7 mouse cellular contexts compared by ENCODE assay signal in genomic region chr7:17058816-17059462, GRCm38 (mm10). TPM values are rescaled to one million over a fixed set of nuclear protein-coding genes. Genes with fewer than 3 reads are reported as not detected.
DNase-seq lines count a peak whose midpoint lies in the region; ATAC-seq and TF ChIP-seq lines count a peak whose summit lies in the region.

No protein-coding gene starts in this region.

- TF ChIP-seq CTCF in liver, adult 2 months (IDR thresholded peaks at IDR 0.05; ENCODE audit: low read depth, low read length): no peak

- no peak for TF ChIP-seq POLR2A in liver, adult 2 months (IDR thresholded peaks at IDR 0.05; ENCODE audit: extremely low read depth, insufficient read depth, low read length)

- no peaks in the 10 kb centered on the region for H3K9me3 ChIP-seq in forebrain, embryonic 11.5 days (ENCODE audit: control insufficient read depth, low read length)
- no peaks in the 10 kb centered on the region for H3K9me3 ChIP-seq in hindbrain, embryonic 16.5 days (ENCODE audit: control insufficient read depth, low read length)

- 64% methylated on average over 8 of the region's 8 CpGs for WGBS in forebrain, embryonic 11.5 days
- 44% methylated on average over 8 of the region's 8 CpGs for WGBS in hindbrain, embryonic 16.5 days
- 29% methylated on average over 8 of the region's 8 CpGs for WGBS in liver, adult 2 months

- H3K4me3 ChIP-seq in forebrain, embryonic 11.5 days (ENCODE audit: low read depth, low read length): no peak overlapping the region
- H3K4me3 ChIP-seq in hindbrain, embryonic 16.5 days (ENCODE audit: low read length): no peak overlapping the region
- no peak overlapping the region for H3K4me3 ChIP-seq in liver, adult 2 months (ENCODE audit: insufficient read depth, low read depth, low read length)

- no peaks in the 10 kb centered on the region for H3K36me3 ChIP-seq in forebrain, embryonic 11.5 days (ENCODE audit: control insufficient read depth, insufficient read depth, low read length)
- no peaks in the 10 kb centered on the region for H3K36me3 ChIP-seq in hindbrain, embryonic 16.5 days (ENCODE audit: control insufficient read depth, insufficient read depth, low read length)
- H3K36me3 ChIP-seq in liver, adult 2 months (ENCODE audit: control insufficient read depth, insufficient read depth, low read length): no peaks in the 10 kb centered on the region

- 0 out of 2 replicates have a peak, but pooled peaks cover 2% of the 10 kb centered on the region for H3K27me3 ChIP-seq in forebrain, embryonic 11.5 days (ENCODE audit: control insufficient read depth, insufficient read depth, low read length)
- peaks cover 3% of the 10 kb centered on the region; the same call in 1 of the 2 replicates for H3K27me3 ChIP-seq in hindbrain, embryonic 16.5 days (replicated peaks; ENCODE audit: control insufficient read depth, insufficient read depth, low read length)
- peaks cover 9% of the 10 kb centered on the region; the same call in 1 of the 2 replicates for H3K27me3 ChIP-seq in liver, adult 2 months (ENCODE audit: control insufficient read depth, insufficient read depth, low read length)

- H3K9ac ChIP-seq in forebrain, embryonic 11.5 days (ENCODE audit: low read length): no peak overlapping the region
- H3K9ac ChIP-seq in hindbrain, embryonic 16.5 days (ENCODE audit: low read depth, low read length): peak overlapping the region; percentile 45; the same call in 1 of the 2 replicates
- H3K9ac ChIP-seq in liver, adult 2 months (ENCODE audit: low read depth, low read length): 0 out of 2 replicates have a peak overlapping the region, but pooled peaks have one; percentile 25

- no peak for ATAC-seq in forebrain, embryonic 11.5 days (replicated peaks; ENCODE audit: low FRiP score)
- no peak for ATAC-seq in hindbrain, embryonic 16.5 days
- ATAC-seq in megakaryocyte progenitor cell, adult 5-6 weeks (replicated peaks; ENCODE audit: poor library complexity): no peak

- DNase-seq in urinary bladder, adult 2 months (ENCODE audit: low spot score): peak; percentile 16
- no peak for DNase-seq in urinary bladder, postnatal 4 days (ENCODE audit: low spot score in 2 of 2)
- DNase-seq in forebrain, embryonic 11.5 days (ENCODE audit: low spot score): no peak
- no peak for DNase-seq in liver, adult 2 months (ENCODE audit: extremely low read depth, low read depth, low spot score)
- DNase-seq in naive thymus-derived CD4-positive, alpha-beta T cell, adult 2 months (ENCODE audit: low read depth): peak; percentile 35

- no peak overlapping the region for H3K4me2 ChIP-seq in forebrain, embryonic 11.5 days (ENCODE audit: low read depth, low read length, severe bottlenecking)
- no peak overlapping the region; the same call in none of the 2 replicates for H3K4me2 ChIP-seq in hindbrain, embryonic 16.5 days (ENCODE audit: low read length)

- peaks cover 27% of the 10 kb centered on the region; the same call in 1 of the 2 replicates for H3K4me1 ChIP-seq in forebrain, embryonic 11.5 days (replicated peaks; ENCODE audit: control insufficient read depth, insufficient read depth, low read length)
- peaks cover 22% of the 10 kb centered on the region for H3K4me1 ChIP-seq in hindbrain, embryonic 16.5 days (ENCODE audit: control insufficient read depth, insufficient read depth, low read depth, low read length)
- H3K4me1 ChIP-seq in liver, adult 2 months (ENCODE audit: control insufficient read depth, insufficient read depth, low read length): peaks cover 5% of the 10 kb centered on the region; the same call in 1 of the 2 replicates

- peak overlapping the region; percentile 19 for H3K27ac ChIP-seq in forebrain, embryonic 11.5 days (ENCODE audit: low read depth, low read length)
- peak overlapping the region; percentile 85 for H3K27ac ChIP-seq in hindbrain, embryonic 16.5 days (ENCODE audit: low read depth, low read length)
- peak overlapping the region; percentile 80 for H3K27ac ChIP-seq in liver, adult 2 months (replicated peaks; ENCODE audit: insufficient read depth, low read depth, low read length)

- H3K79me2 ChIP-seq in liver, adult 2 months (ENCODE audit: control insufficient read depth, insufficient read depth, low read length): no peaks in the 10 kb centered on the region

RNA-seq across cellular contexts. Expression of gene Hif3a, which starts 3.3 kb away (rescaled TPM):
- 1.5 and 4.1 TPM in 2 replicates for polyA plus RNA-seq in urinary bladder, adult 2 months (2012; rRNA removed)
- 8.6 and 10.4 TPM in 2 replicates for polyA plus RNA-seq in forebrain, embryonic 11.5 days (2014; fragmentation: Nextera tagmentation; extraction: Ambion mirVana)
- 6.9 and 8.9 TPM in 2 replicates for polyA plus RNA-seq in hindbrain, embryonic 16.5 days (2015; fragmentation: Nextera tagmentation; extraction: Ambion mirVana)
- 0.07 and 0.09 TPM in 2 replicates for total RNA-seq in liver, adult 2 months (2014; rRNA removed)
- polyA plus RNA-seq in liver, adult 2 months (2012; rRNA removed): 0.01 and 0.05 TPM in 2 replicates
- total RNA-seq in megakaryocyte progenitor cell, adult 5-6 weeks (2015): 1.6 and 2.1 TPM in 2 replicates
- total RNA-seq in megakaryocyte progenitor cell, adult 5-6 weeks (2017): 0.21 and 0.78 TPM in 2 replicates

RNA-seq across cellular contexts. Expression of gene Psg16, which starts 14.9 kb away (rescaled TPM):
- 0.08 and 0.18 TPM in 2 replicates for polyA plus RNA-seq in urinary bladder, adult 2 months (2012; rRNA removed)
- 0.39 TPM in 1 of 2 replicates, not detected in the other for polyA plus RNA-seq in forebrain, embryonic 11.5 days (2014; fragmentation: Nextera tagmentation; extraction: Ambion mirVana)
- 5.0 and 5.6 TPM in 2 replicates for polyA plus RNA-seq in hindbrain, embryonic 16.5 days (2015; fragmentation: Nextera tagmentation; extraction: Ambion mirVana)
- total RNA-seq in liver, adult 2 months (2014; rRNA removed): not detected in 2 replicates
- not detected in 2 replicates for polyA plus RNA-seq in liver, adult 2 months (2012; rRNA removed)
- total RNA-seq in megakaryocyte progenitor cell, adult 5-6 weeks (2015): 0.02 TPM in 1 of 2 replicates, not detected in the other
- 0.25 TPM in 1 of 2 replicates, not detected in the other for total RNA-seq in megakaryocyte progenitor cell, adult 5-6 weeks (2017)

RNA-seq across cellular contexts. Expression of gene Ppp5c, which starts 31.2 kb away (rescaled TPM):
- 104 and 116 TPM in 2 replicates for polyA plus RNA-seq in urinary bladder, adult 2 months (2012; rRNA removed)
- 123 and 132 TPM in 2 replicates for polyA plus RNA-seq in forebrain, embryonic 11.5 days (2014; fragmentation: Nextera tagmentation; extraction: Ambion mirVana)
- 132 and 138 TPM in 2 replicates for polyA plus RNA-seq in hindbrain, embryonic 16.5 days (2015; fragmentation: Nextera tagmentation; extraction: Ambion mirVana)
- total RNA-seq in liver, adult 2 months (2014; rRNA removed): 24.2 and 39.9 TPM in 2 replicates
- 93.2 and 112 TPM in 2 replicates for polyA plus RNA-seq in liver, adult 2 months (2012; rRNA removed)
- total RNA-seq in megakaryocyte progenitor cell, adult 5-6 weeks (2015): 74.8 and 80.5 TPM in 2 replicates
- total RNA-seq in megakaryocyte progenitor cell, adult 5-6 weeks (2017): 68.3 and 78.9 TPM in 2 replicates

Comparison
In these comparisons a context has a peak if more than half of its experiments do, and no peak if none do; other contexts are left out.
1. DNase-seq: peak in urinary bladder, adult 2 months (single experiment) and naive thymus-derived CD4-positive, alpha-beta T cell, adult 2 months (single experiment); none in urinary bladder, postnatal 4 days (0 of 2), forebrain, embryonic 11.5 days (single experiment) and liver, adult 2 months (single experiment).
2. H3K27ac ChIP-seq: peak in every context shown above with its lines; median percentile 85 in hindbrain, embryonic 16.5 days; 80 in liver, adult 2 months; 19 in forebrain, embryonic 11.5 days.